Mouse (Mus musculus): ENCODE measurements around the gene Nxn. TPM values are rescaled to one million over a fixed set of nuclear protein-coding genes. Genes with fewer than 3 reads are reported as not detected.

Gene Nxn
- polyA plus RNA-seq, 1 experiment, result 10.6 TPM

DNA sequence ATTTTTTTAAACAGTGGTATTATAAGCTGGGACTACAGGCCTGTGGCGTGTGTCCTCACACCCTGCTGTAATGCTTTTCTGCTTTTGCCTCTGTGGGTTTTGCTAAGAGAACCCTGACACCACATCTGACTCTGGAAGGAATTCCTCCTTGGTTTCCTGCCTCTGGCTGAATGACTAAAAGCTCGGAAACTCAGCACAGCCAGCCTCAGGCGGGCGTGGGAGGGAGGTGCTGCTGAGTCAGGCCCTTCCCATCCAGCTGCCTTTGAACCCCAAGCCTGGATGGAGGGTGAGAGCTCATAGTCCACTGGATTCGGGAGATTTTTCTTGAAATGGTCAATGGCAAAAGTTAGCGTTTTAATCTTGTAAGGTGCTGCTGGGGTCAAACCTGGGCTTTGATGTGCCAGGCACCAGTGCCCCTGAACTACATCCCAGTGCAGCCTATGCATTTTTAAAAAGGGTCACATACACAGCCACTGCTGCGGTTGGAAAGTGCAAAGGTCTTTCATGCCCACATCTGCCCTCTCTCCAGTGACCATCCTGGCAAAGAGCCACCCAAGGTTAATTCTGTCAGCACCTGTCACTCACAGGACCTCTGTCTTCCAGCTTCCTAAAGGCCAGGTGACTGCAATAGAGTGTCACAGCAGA is 113.4 kb downstream of the Nxn start:
- Histone ChIP-seq H3K4me3 (ENCODE audit: insufficient read depth, low read depth, low read length) (no peak overlapping the region), H3K4me1 (ENCODE audit: control insufficient read depth, insufficient read depth, low read length) (peaks cover 13% of the 10 kb centered on the region; the same call in 1 of the 2 replicates), H3K27ac (ENCODE audit: insufficient read depth, low read depth, low read length) (peak overlapping the region; percentile 62; the same call in 1 of the 2 replicates), H3K27me3 (replicated peaks; ENCODE audit: control insufficient read depth, insufficient read depth, low read length) (no peaks in the 10 kb centered on the region), H3K36me3 (ENCODE audit: control insufficient read depth, insufficient read depth, low read length) (no peaks in the 10 kb centered on the region)
- WGBS, result 21% methylated on average over 7 of the region's 7 CpGs
- TF ChIP-seq CTCF (conservative IDR thresholded peaks at IDR 0.05; ENCODE audit: insufficient read depth, insufficient read length, low read depth, low read length) (no peak), POLR2A (IDR thresholded peaks at IDR 0.05; ENCODE audit: low read depth, low read length) (no peak)
- peak; percentile 90 for DNase-seq

DNA sequence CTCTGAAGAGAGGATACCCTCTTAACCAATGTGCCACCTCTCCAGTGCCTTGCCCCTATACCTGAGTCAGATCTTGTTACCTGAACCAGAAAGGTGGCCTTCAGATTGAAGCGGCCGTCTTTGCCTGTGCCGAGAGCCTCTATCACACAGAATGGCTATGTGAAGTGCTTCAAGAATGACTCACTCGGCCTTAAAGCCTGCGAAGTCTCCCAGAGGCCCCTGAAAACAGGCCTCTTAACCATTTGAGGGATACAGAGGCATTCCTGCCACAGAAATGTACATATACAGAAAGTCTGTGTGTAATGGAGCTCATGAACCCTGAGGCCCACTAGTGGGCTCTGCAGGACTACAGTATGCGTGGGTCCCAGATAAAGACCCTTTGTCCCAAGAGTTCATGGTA is 115.1 kb downstream of the Nxn start:
- Histone ChIP-seq H3K4me3 (ENCODE audit: insufficient read depth, low read depth, low read length) (no peak overlapping the region), H3K4me1 (ENCODE audit: control insufficient read depth, insufficient read depth, low read length) (peaks cover 16% of the 10 kb centered on the region; the same call in 1 of the 2 replicates), H3K36me3 (ENCODE audit: control insufficient read depth, insufficient read depth, low read length) (no peaks in the 10 kb centered on the region), H3K27ac (ENCODE audit: insufficient read depth, low read depth, low read length) (no peak overlapping the region), H3K27me3 (replicated peaks; ENCODE audit: control insufficient read depth, insufficient read depth, low read length) (no peaks in the 10 kb centered on the region)
- no peak for DNase-seq
- no peak for TF ChIP-seq POLR2A (IDR thresholded peaks at IDR 0.05; ENCODE audit: low read depth, low read length)
- no peak for TF ChIP-seq CTCF (conservative IDR thresholded peaks at IDR 0.05; ENCODE audit: insufficient read depth, insufficient read length, low read depth, low read length)
- 92% methylated on average over 6 of the region's 6 CpGs for WGBS

DNA sequence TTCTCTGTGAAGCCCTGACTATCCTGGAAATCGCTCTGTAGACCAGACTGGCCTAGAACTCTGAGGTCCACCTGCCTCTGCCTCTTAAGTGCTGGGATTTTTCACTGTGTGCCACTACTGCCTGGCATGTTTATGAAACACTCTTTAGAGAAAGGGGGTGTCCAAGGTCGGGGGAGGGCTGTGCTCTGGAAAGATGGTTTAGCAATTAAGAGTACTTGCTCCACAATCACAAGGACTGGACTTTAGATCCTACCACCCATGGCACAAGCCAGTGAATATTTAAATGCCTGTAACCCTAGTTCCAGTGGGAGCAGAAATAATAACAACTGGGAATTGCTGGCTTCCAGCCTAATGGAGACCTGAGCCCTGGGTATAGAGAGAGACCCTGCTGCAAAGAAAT is 119.0 kb downstream of the Nxn start:
- Histone ChIP-seq H3K4me3 (ENCODE audit: insufficient read depth, low read depth, low read length) (no peak overlapping the region), H3K27me3 (replicated peaks; ENCODE audit: control insufficient read depth, insufficient read depth, low read length) (no peaks in the 10 kb centered on the region), H3K27ac (ENCODE audit: insufficient read depth, low read depth, low read length) (peak overlapping the region; percentile 4; the same call in 1 of the 2 replicates), H3K4me1 (ENCODE audit: control insufficient read depth, insufficient read depth, low read length) (peaks cover 9% of the 10 kb centered on the region; the same call in 1 of the 2 replicates), H3K36me3 (ENCODE audit: control insufficient read depth, insufficient read depth, low read length) (no peaks in the 10 kb centered on the region)
- DNase-seq, result peak; percentile 79
- no peak for TF ChIP-seq CTCF (conservative IDR thresholded peaks at IDR 0.05; ENCODE audit: insufficient read depth, insufficient read length, low read depth, low read length)
- TF ChIP-seq POLR2A (IDR thresholded peaks at IDR 0.05; ENCODE audit: low read depth, low read length), result no peak
- WGBS, result 49% methylated on average over 2 of the region's 2 CpGs

DNA sequence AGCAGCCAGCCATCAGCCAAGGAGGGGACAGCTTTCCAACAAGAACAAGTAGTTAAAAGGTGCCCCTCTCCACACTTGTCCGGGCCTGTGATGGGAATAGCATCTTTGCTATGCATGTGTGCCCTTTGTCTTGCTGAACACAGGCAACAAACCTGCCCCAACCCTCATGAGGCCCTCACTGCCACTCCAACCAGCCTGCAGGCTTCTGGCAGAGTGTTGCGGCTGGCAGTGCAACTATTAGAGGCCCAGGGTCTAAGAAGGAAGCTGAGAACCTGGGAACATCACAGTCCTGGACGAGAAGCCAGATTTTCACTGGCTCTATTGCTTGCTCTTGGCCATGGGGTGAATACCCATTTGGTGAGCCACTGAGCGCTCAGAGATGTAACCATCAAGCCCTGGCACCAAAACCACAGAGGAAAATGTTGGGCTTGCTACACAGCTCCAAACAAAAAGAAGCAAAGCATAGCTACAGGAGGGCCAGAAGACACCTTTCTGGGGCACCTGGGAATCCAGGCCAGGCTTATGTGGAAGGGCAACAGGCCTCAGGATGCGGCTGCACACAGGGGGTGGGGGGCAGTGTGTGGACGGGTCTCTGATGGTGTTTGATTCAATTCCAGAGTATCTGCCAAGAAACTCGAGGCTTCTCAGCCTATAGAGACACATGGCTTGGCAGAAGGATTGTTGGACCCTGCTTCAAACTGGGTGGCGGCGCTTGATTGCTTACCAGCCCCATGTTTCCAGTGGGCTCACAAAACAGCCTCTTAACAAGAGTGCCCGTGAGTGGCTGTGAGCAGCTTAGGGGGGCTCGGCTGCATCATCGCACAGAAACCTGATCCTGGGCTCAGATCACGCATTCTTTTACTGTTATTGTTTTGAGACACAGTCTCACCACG is 119.7 kb downstream of the Nxn start:
- DNase-seq, result no peak
- no peaks in the 10 kb centered on the region for H3K36me3 ChIP-seq (ENCODE audit: control insufficient read depth, insufficient read depth, low read length)
- peaks cover 7% of the 10 kb centered on the region; the same call in 1 of the 2 replicates for H3K4me1 ChIP-seq (ENCODE audit: control insufficient read depth, insufficient read depth, low read length)
- WGBS, result 66% methylated on average over 14 of the region's 14 CpGs
- no peak overlapping the region for H3K27ac ChIP-seq (ENCODE audit: insufficient read depth, low read depth, low read length)
- no peak overlapping the region for H3K4me3 ChIP-seq (ENCODE audit: insufficient read depth, low read depth, low read length)
- TF ChIP-seq POLR2A (IDR thresholded peaks at IDR 0.05; ENCODE audit: low read depth, low read length), result no peak
- no peak for TF ChIP-seq CTCF (conservative IDR thresholded peaks at IDR 0.05; ENCODE audit: insufficient read depth, insufficient read length, low read depth, low read length)
- no peaks in the 10 kb centered on the region for H3K27me3 ChIP-seq (replicated peaks; ENCODE audit: control insufficient read depth, insufficient read depth, low read length)

DNA sequence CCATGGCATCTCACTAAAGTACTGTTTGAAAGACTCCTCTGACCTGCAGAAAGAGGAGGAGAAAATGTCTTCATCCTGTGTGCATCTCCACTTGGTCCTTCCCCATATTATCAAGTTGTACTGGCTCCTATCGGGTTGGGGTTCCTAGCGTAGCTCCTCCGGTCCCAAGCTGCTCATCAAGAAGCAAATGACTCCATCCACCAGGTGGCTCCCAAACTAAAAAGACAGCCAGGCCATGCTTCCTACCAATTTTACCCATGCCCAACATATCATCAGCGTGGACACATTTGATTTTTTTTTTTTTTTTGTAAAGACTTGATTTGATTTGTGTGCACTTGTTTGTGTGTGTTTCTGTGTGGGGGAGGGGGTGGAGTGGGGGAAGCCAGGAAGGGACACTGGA is 126.5 kb downstream of the Nxn start:
- no peak overlapping the region for H3K4me3 ChIP-seq (ENCODE audit: insufficient read depth, low read depth, low read length)
- DNase-seq, result peak; percentile 53
- H3K27ac ChIP-seq (ENCODE audit: insufficient read depth, low read depth, low read length), result no peak overlapping the region
- TF ChIP-seq CTCF (conservative IDR thresholded peaks at IDR 0.05; ENCODE audit: insufficient read depth, insufficient read length, low read depth, low read length) (peak; percentile 51), POLR2A (IDR thresholded peaks at IDR 0.05; ENCODE audit: low read depth, low read length) (no peak)
- no peaks in the 10 kb centered on the region for H3K36me3 ChIP-seq (ENCODE audit: control insufficient read depth, insufficient read depth, low read length)
- no peaks in the 10 kb centered on the region for H3K27me3 ChIP-seq (replicated peaks; ENCODE audit: control insufficient read depth, insufficient read depth, low read length)
- 68% methylated on average over 4 of the region's 4 CpGs for WGBS
- H3K4me1 ChIP-seq (ENCODE audit: control insufficient read depth, insufficient read depth, low read length), result no peaks in the 10 kb centered on the region

DNA sequence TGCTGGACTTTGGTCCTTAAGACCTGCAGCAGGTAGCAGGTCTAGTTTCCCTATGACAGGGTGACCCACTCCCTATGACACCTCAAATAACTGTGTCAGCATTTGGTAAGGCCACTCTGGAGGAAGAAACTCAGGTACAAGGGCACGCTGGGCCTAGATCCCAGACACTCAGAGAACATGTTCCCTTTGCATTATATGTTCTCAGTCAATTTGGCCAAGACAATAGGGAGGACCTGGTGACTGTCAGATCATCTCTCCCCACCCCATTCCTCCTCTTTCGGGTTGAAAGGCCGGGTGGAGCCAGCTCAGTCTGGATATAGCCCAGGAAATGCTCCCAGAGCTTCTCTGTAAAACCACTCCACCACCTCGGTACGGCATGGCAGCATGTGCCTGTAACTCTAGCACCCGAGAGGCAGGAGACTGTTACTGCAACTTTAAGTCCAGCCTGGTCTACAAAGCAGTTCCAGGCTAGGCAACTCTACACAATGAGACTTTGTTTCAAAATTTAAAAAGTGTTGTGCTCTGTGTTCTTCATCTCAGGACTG is 130.3 kb downstream of the Nxn start:
- WGBS, result 78% methylated on average over 6 of the region's 6 CpGs
- DNase-seq, result no peak
- no peak overlapping the region for H3K27ac ChIP-seq (ENCODE audit: insufficient read depth, low read depth, low read length)
- H3K4me1 ChIP-seq (ENCODE audit: control insufficient read depth, insufficient read depth, low read length), result no peaks in the 10 kb centered on the region
- H3K36me3 ChIP-seq (ENCODE audit: control insufficient read depth, insufficient read depth, low read length), result no peaks in the 10 kb centered on the region
- H3K4me3 ChIP-seq (ENCODE audit: insufficient read depth, low read depth, low read length), result no peak overlapping the region
- H3K27me3 ChIP-seq (replicated peaks; ENCODE audit: control insufficient read depth, insufficient read depth, low read length), result no peaks in the 10 kb centered on the region
- TF ChIP-seq POLR2A (IDR thresholded peaks at IDR 0.05; ENCODE audit: low read depth, low read length), result no peak
- no peak for TF ChIP-seq CTCF (conservative IDR thresholded peaks at IDR 0.05; ENCODE audit: insufficient read depth, insufficient read length, low read depth, low read length)

GRCm38 (mm10) chr11:76268001-76268459 is 130.9 kb downstream of the Nxn start:
- DNase-seq, result no peak
- H3K36me3 ChIP-seq (ENCODE audit: control insufficient read depth, insufficient read depth, low read length), result no peaks in the 10 kb centered on the region
- no peaks in the 10 kb centered on the region for H3K27me3 ChIP-seq (replicated peaks; ENCODE audit: control insufficient read depth, insufficient read depth, low read length)
- H3K4me1 ChIP-seq (ENCODE audit: control insufficient read depth, insufficient read depth, low read length), result no peaks in the 10 kb centered on the region
- no peak for TF ChIP-seq POLR2A (IDR thresholded peaks at IDR 0.05; ENCODE audit: low read depth, low read length)
- TF ChIP-seq CTCF (conservative IDR thresholded peaks at IDR 0.05; ENCODE audit: insufficient read depth, insufficient read length, low read depth, low read length), result no peak
- H3K27ac ChIP-seq (ENCODE audit: insufficient read depth, low read depth, low read length), result no peak overlapping the region
- 78% methylated on average over 5 of the region's 5 CpGs for WGBS
- no peak overlapping the region for H3K4me3 ChIP-seq (ENCODE audit: insufficient read depth, low read depth, low read length)

All from kidney, adult 2 months (tissue).